Mouse (Mus musculus): ENCODE results near the gene Aldh1l1. TPM values are rescaled to one million over a fixed set of nuclear protein-coding genes. Genes with fewer than 3 reads are reported as not detected.

Gene Aldh1l1
- total and polyA plus RNA-seq, 3 experiments = 0.04 to 0.14 TPM; not detected in 1

- Histone ChIP-seq H3K4me3 (ENCODE audit: control insufficient read depth in 1 of 2, insufficient read depth in 1 of 2, low read depth in 2 of 2, low read length in 2 of 2) (no peak overlapping the region), H3K9me3 (replicated peaks; ENCODE audit: insufficient read depth, low read length) (no peaks in the 10 kb centered on the region), H3K4me1 (ENCODE audit: control insufficient read depth in 1 of 2, insufficient read depth in 2 of 2, low read length in 2 of 2) (no peaks in the 10 kb centered on the region), H3K27ac (ENCODE audit: control insufficient read depth, low read depth, low read length) (no peak overlapping the region), H3K9ac (ENCODE audit: control insufficient read depth, low read depth, low read length, poor library complexity, severe bottlenecking) (no peak overlapping the region), H3K79me2 (ENCODE audit: control insufficient read depth, insufficient read depth, low read length, poor library complexity) (no peaks in the 10 kb centered on the region), H3K36me3 (ENCODE audit: control insufficient read depth in 1 of 2, insufficient read depth in 2 of 2, low read length in 2 of 2) (no peaks in the 10 kb centered on the region), H3K27me3 (ENCODE audit: control insufficient read depth in 1 of 2, insufficient read depth in 2 of 2, low read length in 2 of 2) (no peaks in the 10 kb centered on the region; a peak in 1 of 4 replicates)
- TF ChIP-seq KAT2A (conservative IDR thresholded peaks at IDR 0.05; ENCODE audit: low read depth, low read length) (no peak), MAX (IDR thresholded peaks at IDR 0.05; ENCODE audit: low read length) (no peak), NRF1 (IDR thresholded peaks at IDR 0.05; ENCODE audit: insufficient read depth, low read depth, low read length, poor library complexity, severe bottlenecking) (no peak), ZNF384 (IDR thresholded peaks at IDR 0.05; ENCODE audit: low read depth, low read length) (no peak), MXI1 (IDR thresholded peaks at IDR 0.05; ENCODE audit: low read depth, low read length) (no peak), UBTF (IDR thresholded peaks at IDR 0.05; ENCODE audit: borderline replicate concordance, insufficient read depth, low read depth, low read length) (no peak), TCF12 (IDR thresholded peaks at IDR 0.05; ENCODE audit: low read depth, low read length) (no peak), ETS1 (IDR thresholded peaks at IDR 0.05; ENCODE audit: low read depth, low read length) (no peak), TAL1 (IDR thresholded peaks at IDR 0.05; ENCODE audit: low read length) (no peak)
- no peak for DNase-seq (ENCODE audit: low read depth, low spot score)
Measured at GRCm38 (mm10) chr6:90469041-90469440, 17.2 kb upstream of the Aldh1l1 start.

GRCm38 (mm10) chr6:90470255-90470654 is 16.0 kb upstream of the Aldh1l1 start:
- H3K4me3 ChIP-seq (ENCODE audit: control insufficient read depth in 1 of 2, insufficient read depth in 1 of 2, low read depth in 2 of 2, low read length in 2 of 2) = no peak overlapping the region
- H3K4me1 ChIP-seq (ENCODE audit: control insufficient read depth in 1 of 2, insufficient read depth in 2 of 2, low read length in 2 of 2) = no peaks in the 10 kb centered on the region
- no peak for DNase-seq (ENCODE audit: low read depth, low spot score)
- no peak overlapping the region for H3K27ac ChIP-seq (ENCODE audit: control insufficient read depth, low read depth, low read length)
- no peaks in the 10 kb centered on the region for H3K9me3 ChIP-seq (replicated peaks; ENCODE audit: insufficient read depth, low read length)
- H3K79me2 ChIP-seq (ENCODE audit: control insufficient read depth, insufficient read depth, low read length, poor library complexity) = no peaks in the 10 kb centered on the region
- TF ChIP-seq MYB (IDR thresholded peaks at IDR 0.05; ENCODE audit: low read depth, low read length) (no peak), POLR2AphosphoS5 (IDR thresholded peaks at IDR 0.05; ENCODE audit: borderline replicate concordance, low read depth, low read length) (no peak), ETS1 (IDR thresholded peaks at IDR 0.05; ENCODE audit: low read depth, low read length) (no peak), CHD2 (IDR thresholded peaks at IDR 0.05; ENCODE audit: low read length) (no peak), UBTF (IDR thresholded peaks at IDR 0.05; ENCODE audit: borderline replicate concordance, insufficient read depth, low read depth, low read length) (no peak), NRF1 (IDR thresholded peaks at IDR 0.05; ENCODE audit: insufficient read depth, low read depth, low read length, poor library complexity, severe bottlenecking) (no peak), E2F4 (IDR thresholded peaks at IDR 0.05; ENCODE audit: borderline replicate concordance, low read depth, low read length) (no peak), BHLHE40 (IDR thresholded peaks at IDR 0.05; ENCODE audit: borderline replicate concordance, low read depth, low read length) (no peak), ZKSCAN1 (IDR thresholded peaks at IDR 0.05; ENCODE audit: low read depth, low read length) (no peak), MEF2A (IDR thresholded peaks at IDR 0.05; ENCODE audit: extremely low read depth, insufficient replicate concordance, low read depth, low read length, poor library complexity, severe bottlenecking) (no peak), EP300 (IDR thresholded peaks at IDR 0.05; ENCODE audit: low read depth in 1 of 2, low read length in 2 of 2) (no peak), KAT2A (conservative IDR thresholded peaks at IDR 0.05; ENCODE audit: low read depth, low read length) (no peak), MAFK (IDR thresholded peaks at IDR 0.05; ENCODE audit: borderline replicate concordance, low read depth, low read length) (no peak), NELFE (IDR thresholded peaks at IDR 0.05; ENCODE audit: low read depth, low read length) (no peak), JUND (IDR thresholded peaks at IDR 0.05; ENCODE audit: low read depth, low read length) (no peak)
- no peaks in the 10 kb centered on the region for H3K36me3 ChIP-seq (ENCODE audit: control insufficient read depth in 1 of 2, insufficient read depth in 2 of 2, low read length in 2 of 2)
- no peak overlapping the region for H3K9ac ChIP-seq (ENCODE audit: control insufficient read depth, low read depth, low read length, poor library complexity, severe bottlenecking)
- H3K27me3 ChIP-seq (ENCODE audit: control insufficient read depth in 1 of 2, insufficient read depth in 2 of 2, low read length in 2 of 2) = no peaks in the 10 kb centered on the region; a peak in 1 of 4 replicates
